In the genomic region with DNA sequence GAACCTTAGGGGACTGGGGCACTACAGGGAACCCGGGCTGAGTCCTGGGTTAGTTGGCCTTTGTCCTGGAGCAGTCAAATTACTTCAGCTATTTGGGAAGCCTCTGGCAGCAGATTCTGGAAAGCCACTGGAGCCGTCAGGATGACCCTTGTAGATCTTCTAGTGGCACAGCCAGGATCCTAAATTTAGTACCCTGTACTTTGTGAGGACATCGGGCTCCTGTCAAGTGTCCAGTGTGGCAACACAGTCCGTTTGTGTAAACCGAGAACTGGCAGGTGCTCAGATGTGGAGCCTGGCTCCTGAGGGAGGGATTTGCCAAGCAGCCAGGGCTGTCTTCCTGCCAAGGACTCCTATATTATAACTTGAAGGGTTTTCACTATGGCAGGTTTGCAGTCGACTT, we compare ENCODE assay signal across 15 mouse cellular contexts.
A peak's percentile ranks its signal among the peaks of the same experiment; 100 is the strongest.
DNase-seq lines count a peak whose midpoint lies in the region; ATAC-seq and TF ChIP-seq lines count a peak whose summit lies in the region.
"Had no signal": no experiment of that assay in that cellular context is flagged by ENCODE, and none has a peak within 500 bp of the region (broad histone marks: within the 10 kb centered on the region; RNA-seq: fewer than 3 reads in every experiment).

No protein-coding gene starts in this region.

- no peaks in the 10 kb centered on the region for H3K4me1 ChIP-seq in midbrain, postnatal 0 days (ENCODE audit: insufficient read depth, low read length)
- H3K4me1 ChIP-seq: forebrain, embryonic 15.5 days had no signal

- 71% methylated on average over 6 of the region's 6 CpGs for WGBS in midbrain, postnatal 0 days

- no peaks in the 10 kb centered on the region for H3K27me3 ChIP-seq in midbrain, postnatal 0 days (ENCODE audit: insufficient read depth, low read length)
- H3K27me3 ChIP-seq: forebrain, embryonic 15.5 days; intestine, embryonic 15.5 days; limb, embryonic 13.5 days had no signal

- H3K9me3 ChIP-seq in midbrain, postnatal 0 days (ENCODE audit: low read length), result no peaks in the 10 kb centered on the region
- H3K9me3 ChIP-seq: forebrain, embryonic 15.5 days; intestine, embryonic 15.5 days; limb, embryonic 13.5 days; midbrain, embryonic 10.5 days had no signal

- H3K4me2 ChIP-seq in midbrain, postnatal 0 days (ENCODE audit: low read depth, low read length, poor library complexity, severe bottlenecking), result no peak overlapping the region
- H3K4me2 ChIP-seq: forebrain, embryonic 15.5 days; intestine, embryonic 15.5 days; limb, embryonic 13.5 days; lung, embryonic 14.5 days had no signal

- no peaks in the 10 kb centered on the region for H3K36me3 ChIP-seq in midbrain, postnatal 0 days (ENCODE audit: insufficient read depth, low read length)
- H3K36me3 ChIP-seq: forebrain, embryonic 15.5 days; intestine, embryonic 15.5 days; limb, embryonic 13.5 days; midbrain, embryonic 10.5 days had no signal

- no peak for ATAC-seq in midbrain, postnatal 0 days (ENCODE audit: low FRiP score)
- ATAC-seq: forebrain, embryonic 15.5 days; intestine, embryonic 15.5 days had no signal

- no peak overlapping the region for H3K4me3 ChIP-seq in left cerebral cortex, adult 2 months
- no peak overlapping the region for H3K4me3 ChIP-seq in midbrain, postnatal 0 days (ENCODE audit: low read depth, low read length)
- H3K4me3 ChIP-seq: forebrain, embryonic 15.5 days; intestine, embryonic 15.5 days; limb, embryonic 13.5 days; midbrain, embryonic 10.5 days had no signal

- DNase-seq in lung, adult 18-20 months, result peak; percentile 21 to 42
- no peak for DNase-seq in lung, postnatal 4 days
- peak; percentile 77 to 88 for DNase-seq in heart, adult 18-20 months
- DNase-seq in heart, postnatal 10 days, result peak; percentile 63 to 81
- peak; percentile 90 for DNase-seq in skeletal muscle tissue, adult 2 months (ENCODE audit: low read depth, low spot score)
- no peak for DNase-seq in left cerebral cortex, adult 2 months (ENCODE audit: extremely low spot score in 1 of 2, low spot score in 2 of 2)
- no peak for DNase-seq in ovary, adult 18-20 months (ENCODE audit: low spot score)
- DNase-seq in midbrain, postnatal 0 days (ENCODE audit: low spot score), result no peak
- DNase-seq: lung, embryonic 14.5 days; thymus, adult 2 months had no signal

- intact Hi-C loops in heart, postnatal 10 days (cut with DNase I), result no loop called here
- intact Hi-C loops in left cerebral cortex, adult 2 months (cut with DNase I), result no loop called here

- no peak overlapping the region for H3K9ac ChIP-seq in midbrain, postnatal 0 days (replicated peaks; ENCODE audit: low read length, poor library complexity, severe bottlenecking)
- H3K9ac ChIP-seq: forebrain, embryonic 15.5 days; intestine, embryonic 15.5 days; limb, embryonic 13.5 days; lung, embryonic 14.5 days had no signal

- TF ChIP-seq CTCF in left cerebral cortex, adult 2 months (IDR thresholded peaks at IDR 0.05), result no peak
- no peak for TF ChIP-seq CTCF in midbrain, postnatal 0 days (IDR thresholded peaks at IDR 0.05)

- no peak overlapping the region for H3K27ac ChIP-seq in left cerebral cortex, adult 2 months
- no peak overlapping the region for H3K27ac ChIP-seq in midbrain, postnatal 0 days (ENCODE audit: low read depth, low read length)
- H3K27ac ChIP-seq: forebrain, embryonic 15.5 days; intestine, embryonic 15.5 days; kidney, postnatal 0 days; limb, embryonic 13.5 days; midbrain, embryonic 10.5 days had no signal

Comparison
In these comparisons a context has a peak if more than half of its experiments do, and no peak if none do; other contexts are left out.
1. DNase-seq: peak in lung, adult 18-20 months (2 of 2), heart, adult 18-20 months (2 of 2), heart, postnatal 10 days (2 of 2) and skeletal muscle tissue, adult 2 months (single experiment); none in lung, postnatal 4 days (0 of 2), left cerebral cortex, adult 2 months (0 of 2), ovary, adult 18-20 months (single experiment) and midbrain, postnatal 0 days (single experiment).